In genomic region chr4:106908426-106908809, GRCm38 (mm10) we compare ENCODE assay signal across 8 mouse cellular contexts. TPM values are rescaled to one million over a fixed set of nuclear protein-coding genes. Genes with fewer than 3 reads are reported as not detected.
DNase-seq lines count a peak whose midpoint lies in the region; ATAC-seq lines count a peak whose summit lies in the region.

No protein-coding gene starts in this region.

- 31% methylated on average over 3 of the region's 3 CpGs for WGBS in limb, embryonic 13.5 days
- WGBS in midbrain, embryonic 13.5 days, result 25% methylated on average over 3 of the region's 3 CpGs

- H3K4me2 ChIP-seq in limb, embryonic 13.5 days (replicated peaks), result peak overlapping the region; percentile 95
- H3K4me2 ChIP-seq in midbrain, embryonic 13.5 days (replicated peaks), result peak overlapping the region; percentile 86; the same call in 1 of the 2 replicates

- peak overlapping the region; percentile 17; the same call in 1 of the 2 replicates for H3K4me3 ChIP-seq in limb, embryonic 13.5 days
- no peak overlapping the region for H3K4me3 ChIP-seq in midbrain, embryonic 13.5 days (replicated peaks)

- peak; percentile 46 for DNase-seq in gastrocnemius, adult 18-20 months (ENCODE audit: low spot score)
- no peak for DNase-seq in gastrocnemius, postnatal 10 days
- DNase-seq in heart, postnatal 4 days, result peak; percentile 64
- DNase-seq in thymus, postnatal 0 days (ENCODE audit: low spot score), result peak; percentile 68
- DNase-seq in right cerebral cortex, postnatal 25 days, result no peak

- peak; percentile 50 for ATAC-seq in erythroblast, adult 5-6 weeks (replicated peaks; ENCODE audit: low FRiP score, poor library complexity, severe bottlenecking)
- no peak for ATAC-seq in limb, embryonic 13.5 days (ENCODE audit: low FRiP score, low read depth)
- no peak for ATAC-seq in midbrain, embryonic 13.5 days

- H3K9ac ChIP-seq in limb, embryonic 13.5 days, result no peak overlapping the region
- peak overlapping the region; percentile 48; the same call in 1 of the 2 replicates for H3K9ac ChIP-seq in midbrain, embryonic 13.5 days (replicated peaks)

- H3K27ac ChIP-seq in limb, embryonic 13.5 days, result peak overlapping the region; percentile 99
- peak overlapping the region; percentile 100 for H3K27ac ChIP-seq in midbrain, embryonic 13.5 days

- H3K9me3 ChIP-seq in limb, embryonic 13.5 days, result no peaks in the 10 kb centered on the region
- no peaks in the 10 kb centered on the region for H3K9me3 ChIP-seq in midbrain, embryonic 13.5 days

- no peaks in the 10 kb centered on the region for H3K27me3 ChIP-seq in limb, embryonic 13.5 days
- H3K27me3 ChIP-seq in midbrain, embryonic 13.5 days, result no peaks in the 10 kb centered on the region

- H3K36me3 ChIP-seq in limb, embryonic 13.5 days, result peaks cover 4% of the 10 kb centered on the region
- H3K36me3 ChIP-seq in midbrain, embryonic 13.5 days, result no peaks in the 10 kb centered on the region

- H3K4me1 ChIP-seq in limb, embryonic 13.5 days, result peaks cover 47% of the 10 kb centered on the region
- peaks cover 32% of the 10 kb centered on the region for H3K4me1 ChIP-seq in midbrain, embryonic 13.5 days (replicated peaks)

RNA-seq across cellular contexts. Expression of gene Ssbp3, which starts 2.1 kb away (rescaled TPM):
- total RNA-seq in gastrocnemius, adult 18-20 months (2021), result 10 to 100 TPM; 20.5 to 25.5 TPM
- 10 to 100 TPM; 29.4 to 35.1 TPM for total RNA-seq in gastrocnemius, postnatal 10 days (2021)
- 55.9 and 73.4 TPM in 2 replicates for total RNA-seq in erythroblast, adult 5-6 weeks (2015; ENCODE audit: low replicate concordance)
- 49.8 and 56.6 TPM in 2 replicates for total RNA-seq in erythroblast, adult 5-6 weeks (2017; ENCODE audit: low replicate concordance)
- 10 to 100 TPM; 55.3 to 58.7 TPM for total RNA-seq in heart, postnatal 4 days (2021)
- polyA plus RNA-seq in limb, embryonic 13.5 days (2015; fragmentation: Nextera tagmentation; extraction: Ambion mirVana), result 171 and 173 TPM in 2 replicates
- 192 and 229 TPM in 2 replicates for polyA plus RNA-seq in midbrain, embryonic 13.5 days (2015; fragmentation: Nextera tagmentation; extraction: Ambion mirVana)
- 93.6 and 106 TPM in 2 replicates for polyA plus RNA-seq in thymus, postnatal 0 days (2015; fragmentation: Nextera tagmentation; extraction: Ambion mirVana)

Comparison
In these comparisons a context has a peak if more than half of its experiments do, and no peak if none do; other contexts are left out.
1. DNase-seq: peak in gastrocnemius, adult 18-20 months (single experiment), heart, postnatal 4 days (single experiment) and thymus, postnatal 0 days (single experiment); none in gastrocnemius, postnatal 10 days (single experiment) and right cerebral cortex, postnatal 25 days (single experiment).